Mouse (Mus musculus): Measurements from ENCODE around the gene Mup4. TPM values are rescaled to one million over a fixed set of nuclear protein-coding genes. Genes with fewer than 3 reads are reported as not detected.
A peak's percentile ranks its signal among the peaks of the same experiment; 100 is the strongest.
"Not testable (repeated sequence)": the region's sequence is repeated elsewhere in the genome, so short reads cannot be mapped to it uniquely, and the experiment has no call there.

The Mup4 gene
- polyA plus RNA-seq (2012; ENCODE audit: insufficient read depth, insufficient read length, missing spikeins) = not detected in 2 replicates

GRCm38 (mm10) chr4:59960610-59961009 lies at the start of gene Mup4:
TSS of gene Mup4 (minus strand) at chr4:59960710.
- H3K4me3 ChIP-seq (ENCODE audit: insufficient read depth, low read length) = no peak within 1 kb of the TSS
- H3K27ac ChIP-seq (ENCODE audit: insufficient read depth, low read depth, low read length) = no peak within 1 kb of the TSS
- H3K4me1 ChIP-seq (ENCODE audit: control insufficient read depth, insufficient read depth, low read length) = no peaks in the 10 kb centered on the region
- no peak for TF ChIP-seq POLR2A (IDR thresholded peaks at IDR 0.05; ENCODE audit: borderline replicate concordance, low read depth, low read length)
- no peak for TF ChIP-seq CTCF (IDR thresholded peaks at IDR 0.05; ENCODE audit: low read depth, low read length)

GRCm38 (mm10) chr4:59997894-59998293 lies 37.4 kb upstream of the Mup4 start:
- not testable (repeated sequence) for H3K27ac ChIP-seq (ENCODE audit: insufficient read depth, low read depth, low read length); H3K4me1 ChIP-seq (ENCODE audit: control insufficient read depth, insufficient read depth, low read length); H3K4me3 ChIP-seq (ENCODE audit: insufficient read depth, low read length)

- H3K27ac ChIP-seq (ENCODE audit: insufficient read depth, low read depth, low read length) = no peak within 1 kb of the TSS
- TF ChIP-seq CTCF (IDR thresholded peaks at IDR 0.05; ENCODE audit: low read depth, low read length) = no peak
- TF ChIP-seq POLR2A (IDR thresholded peaks at IDR 0.05; ENCODE audit: borderline replicate concordance, low read depth, low read length) = no peak
These were observed 3.2 kb upstream of the Mup4 start, which contains the start of gene Mup6 for GRCm38 (mm10) chr4:59963405-59964344. TSS of gene Mup6 (plus strand) at chr4:59964294.

GRCm38 (mm10) chr4:59937543-59937942 lies 23.0 kb downstream of the Mup4 start:
- no peak overlapping the region for H3K4me3 ChIP-seq (ENCODE audit: insufficient read depth, low read length)
- no peaks in the 10 kb centered on the region for H3K4me1 ChIP-seq (ENCODE audit: control insufficient read depth, insufficient read depth, low read length)
- no peak for TF ChIP-seq POLR2A (IDR thresholded peaks at IDR 0.05; ENCODE audit: borderline replicate concordance, low read depth, low read length)
- TF ChIP-seq CTCF (IDR thresholded peaks at IDR 0.05; ENCODE audit: low read depth, low read length) = no peak
- H3K27ac ChIP-seq (ENCODE audit: insufficient read depth, low read depth, low read length) = no peak overlapping the region

More at GRCm38 (mm10) chr4:59963405-59964344, 3.2 kb upstream of the Mup4 start, which contains the start of gene Mup6:
- no peaks in the 10 kb centered on the region for H3K4me1 ChIP-seq (ENCODE audit: control insufficient read depth, insufficient read depth, low read length)
- no peak within 1 kb of the TSS for H3K4me3 ChIP-seq (ENCODE audit: insufficient read depth, low read length)

- H3K4me1 ChIP-seq (ENCODE audit: control insufficient read depth, insufficient read depth, low read length) = no peaks in the 10 kb centered on the region
- TF ChIP-seq CTCF (IDR thresholded peaks at IDR 0.05; ENCODE audit: low read depth, low read length) (peak; percentile 29; the same call in 1 of the 2 replicates), POLR2A (IDR thresholded peaks at IDR 0.05; ENCODE audit: borderline replicate concordance, low read depth, low read length) (no peak)
- no peak overlapping the region for H3K27ac ChIP-seq (ENCODE audit: insufficient read depth, low read depth, low read length)
- H3K4me3 ChIP-seq (ENCODE audit: insufficient read depth, low read length) = no peak overlapping the region
These were observed 27.8 kb downstream of the Mup4 start for GRCm38 (mm10) chr4:59932505-59933281.

GRCm38 (mm10) chr4:59928347-59928746 lies 32.2 kb downstream of the Mup4 start:
- H3K4me1 ChIP-seq (ENCODE audit: control insufficient read depth, insufficient read depth, low read length) = no peaks in the 10 kb centered on the region
- no peak overlapping the region for H3K4me3 ChIP-seq (ENCODE audit: insufficient read depth, low read length)
- H3K27ac ChIP-seq (ENCODE audit: insufficient read depth, low read depth, low read length) = no peak overlapping the region
- TF ChIP-seq CTCF (IDR thresholded peaks at IDR 0.05; ENCODE audit: low read depth, low read length) (peak; percentile 89), POLR2A (IDR thresholded peaks at IDR 0.05; ENCODE audit: borderline replicate concordance, low read depth, low read length) (no peak)

GRCm38 (mm10) chr4:59927666-59928065 lies 32.8 kb downstream of the Mup4 start:
- H3K27ac ChIP-seq (ENCODE audit: insufficient read depth, low read depth, low read length) = no peak overlapping the region
- no peak overlapping the region for H3K4me3 ChIP-seq (ENCODE audit: insufficient read depth, low read length)
- TF ChIP-seq POLR2A (IDR thresholded peaks at IDR 0.05; ENCODE audit: borderline replicate concordance, low read depth, low read length) = no peak
- no peak for TF ChIP-seq CTCF (IDR thresholded peaks at IDR 0.05; ENCODE audit: low read depth, low read length)
- no peaks in the 10 kb centered on the region for H3K4me1 ChIP-seq (ENCODE audit: control insufficient read depth, insufficient read depth, low read length)

GRCm38 (mm10) chr4:59925082-59925481 lies 35.4 kb downstream of the Mup4 start:
- Histone ChIP-seq H3K4me3 (ENCODE audit: insufficient read depth, low read length) (no peak overlapping the region), H3K27ac (ENCODE audit: insufficient read depth, low read depth, low read length) (no peak overlapping the region), H3K4me1 (ENCODE audit: control insufficient read depth, insufficient read depth, low read length) (no peaks in the 10 kb centered on the region)
- TF ChIP-seq CTCF (IDR thresholded peaks at IDR 0.05; ENCODE audit: low read depth, low read length) = no peak
- no peak for TF ChIP-seq POLR2A (IDR thresholded peaks at IDR 0.05; ENCODE audit: borderline replicate concordance, low read depth, low read length)

- Histone ChIP-seq H3K27ac (ENCODE audit: insufficient read depth, low read depth, low read length) (no peak overlapping the region), H3K4me1 (ENCODE audit: control insufficient read depth, insufficient read depth, low read length) (no peaks in the 10 kb centered on the region), H3K4me3 (ENCODE audit: insufficient read depth, low read length) (no peak overlapping the region)
- TF ChIP-seq CTCF (IDR thresholded peaks at IDR 0.05; ENCODE audit: low read depth, low read length) (no peak), POLR2A (IDR thresholded peaks at IDR 0.05; ENCODE audit: borderline replicate concordance, low read depth, low read length) (no peak)
These were observed 42.5 kb downstream of the Mup4 start for GRCm38 (mm10) chr4:59917966-59918365.
